Mouse (Mus musculus) neutrophil, adult 5-6 weeks (primary cell): ENCODE data around the gene R3hdm2. TPM values are rescaled to one million over a fixed set of nuclear protein-coding genes. Genes with fewer than 3 reads are reported as not detected.

ENCODE experiments used
- ATAC-seq: fragments of 151-379, 151-347 bp; 2 replicates; pipeline ENCODE4 v1.8.0; 2017; ENCODE audit warnings: mild to moderate bottlenecking, moderate TSS enrichment; ENCODE audit not compliant: insufficient number of reproducible peaks, poor library complexity, low FRiP score, severe bottlenecking; ENCODE audit errors: extremely low read depth
- total RNA-seq: library from RNA; stranded (forward); fragments of 200-1000 nt; gene quantifications from 2 replicates; pipeline ENCODE4 v1.2.3, GENCODE M21; 2017

R3hdm2 gene
- total RNA-seq, 1 experiment from 2014 or later: 67.4 TPM

DNA sequence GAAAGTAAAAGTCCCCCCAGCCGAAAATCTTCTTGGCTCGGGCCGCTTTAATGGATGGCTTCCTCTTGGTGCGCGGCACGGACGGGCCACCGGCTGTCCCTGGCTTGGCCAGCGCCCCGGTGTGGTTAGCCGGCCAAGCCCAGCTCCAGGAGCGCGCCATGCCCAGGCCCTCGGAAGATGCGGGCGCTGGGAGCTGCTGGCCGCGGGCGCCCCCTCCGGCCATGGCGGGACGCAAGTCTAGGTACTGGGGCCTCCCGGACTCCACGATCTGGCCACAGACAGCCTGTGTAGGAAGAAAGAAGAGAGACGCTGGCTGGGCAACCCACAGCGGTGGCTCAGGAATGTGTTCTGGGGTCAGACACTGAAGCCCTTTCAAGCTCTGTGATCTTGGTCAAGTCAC, 146.6 kb downstream of the R3hdm2 start:
- no peak for ATAC-seq

DNA sequence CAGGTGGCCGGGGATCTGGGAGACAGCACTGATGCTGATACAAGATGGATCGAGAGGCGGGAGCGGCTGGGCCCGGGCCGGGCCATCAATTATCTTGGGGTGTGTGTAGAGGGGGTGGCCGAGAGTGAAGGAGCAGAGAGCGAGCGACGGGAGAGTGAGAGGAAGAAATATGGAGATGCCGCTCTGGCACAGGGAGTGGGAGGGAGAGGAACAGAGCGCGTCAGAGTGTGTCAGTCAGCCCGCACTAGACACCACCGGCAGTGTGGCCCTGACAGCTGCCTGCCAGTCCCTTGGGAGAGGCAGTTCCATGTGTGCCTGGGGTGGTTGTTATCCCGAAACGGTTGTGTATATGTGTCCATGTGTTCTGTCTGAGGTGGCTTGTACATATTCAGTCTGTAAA, 147.4 kb downstream of the R3hdm2 start:
- no peak for ATAC-seq

DNA sequence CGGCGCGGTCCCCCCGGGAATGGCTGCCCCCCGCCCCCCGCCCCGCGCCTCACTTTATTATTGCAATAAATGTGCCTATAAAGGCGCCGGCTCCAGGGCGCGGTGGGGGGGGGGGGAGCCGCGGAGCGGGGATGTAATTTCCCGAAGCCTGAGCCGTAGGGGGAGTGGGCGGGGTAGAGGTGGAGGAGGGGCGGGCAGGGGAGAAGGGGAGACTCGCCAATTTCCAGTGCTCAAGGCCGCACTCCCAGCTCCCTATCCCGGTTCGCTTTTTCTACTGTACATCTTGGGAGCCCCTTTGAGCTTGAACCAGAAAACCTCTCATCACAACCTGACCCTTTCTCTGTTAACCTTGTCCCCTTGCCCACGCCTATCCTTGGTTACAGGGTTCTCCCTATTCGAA, 150.8 kb downstream of the R3hdm2 start:
- no peak for ATAC-seq

DNA sequence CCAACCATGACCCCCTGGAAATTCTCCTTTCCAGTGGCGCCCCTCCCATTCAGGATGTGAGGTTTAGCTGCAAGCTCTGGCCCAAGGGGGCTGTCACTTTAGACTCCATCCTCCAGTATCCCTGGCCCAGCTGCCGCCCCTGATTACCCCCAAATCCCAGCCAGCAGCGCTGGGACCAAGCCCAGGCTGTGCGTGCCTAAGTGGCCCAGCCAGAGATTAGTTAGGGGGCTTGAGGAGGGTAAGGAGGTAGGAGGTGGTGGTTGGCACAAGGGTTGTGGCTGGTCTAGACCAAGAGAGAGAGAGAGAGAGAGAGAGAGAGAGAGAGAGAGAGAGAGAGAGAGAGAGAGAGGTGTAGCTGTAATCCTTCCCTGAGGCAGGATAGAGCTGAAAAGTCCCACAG, 151.4 kb downstream of the R3hdm2 start:
- ATAC-seq: no peak

DNA sequence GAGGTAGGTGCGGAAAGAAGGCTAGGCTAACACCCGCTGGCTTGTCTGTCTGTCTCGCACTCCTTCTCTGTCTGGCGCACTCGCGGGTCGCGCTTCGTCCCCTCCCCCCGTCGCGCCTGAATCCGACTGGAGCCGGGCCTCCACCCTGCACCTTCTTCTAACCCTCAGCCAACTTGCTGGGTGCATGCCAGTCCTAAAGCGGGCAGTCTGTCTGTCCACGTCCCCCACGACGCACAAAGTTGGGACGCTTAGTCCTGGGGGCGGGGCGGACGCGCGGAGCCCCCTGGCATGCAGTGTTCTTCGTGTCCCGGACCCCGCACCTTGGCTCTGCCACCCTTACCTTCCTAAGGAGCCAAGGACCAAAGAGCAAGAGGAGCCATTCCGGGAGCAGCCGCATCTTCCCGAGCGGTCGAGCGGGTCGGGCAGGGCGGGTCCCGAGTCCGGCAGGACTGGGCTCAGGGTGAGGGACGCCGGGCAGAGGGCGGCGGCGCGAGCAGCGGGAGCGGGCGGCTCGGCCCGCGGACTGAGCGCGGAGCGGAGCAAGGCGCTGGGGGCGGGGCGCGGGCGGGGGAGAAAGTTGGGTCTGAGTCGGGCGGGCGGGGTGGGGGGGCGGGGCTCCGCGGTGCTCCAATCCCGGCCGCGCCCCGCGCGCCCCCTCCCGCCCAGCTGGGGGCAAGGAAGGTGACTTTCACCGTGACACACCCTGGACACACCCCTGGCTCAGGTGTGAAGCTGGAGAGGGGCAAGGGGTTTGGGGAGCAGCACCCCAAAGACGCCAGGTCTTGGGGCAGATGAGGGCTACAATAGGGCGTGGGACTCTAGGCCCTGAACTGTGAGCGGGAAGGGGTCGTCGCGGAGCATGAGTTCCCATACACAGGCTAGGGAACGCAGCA, 154.2 kb downstream of the R3hdm2 start, which contains the start of gene Nxph4:
TSS of gene Nxph4 (minus strand) at position 524 of the 893 bp plus-strand sequence.
- no peak for ATAC-seq

DNA sequence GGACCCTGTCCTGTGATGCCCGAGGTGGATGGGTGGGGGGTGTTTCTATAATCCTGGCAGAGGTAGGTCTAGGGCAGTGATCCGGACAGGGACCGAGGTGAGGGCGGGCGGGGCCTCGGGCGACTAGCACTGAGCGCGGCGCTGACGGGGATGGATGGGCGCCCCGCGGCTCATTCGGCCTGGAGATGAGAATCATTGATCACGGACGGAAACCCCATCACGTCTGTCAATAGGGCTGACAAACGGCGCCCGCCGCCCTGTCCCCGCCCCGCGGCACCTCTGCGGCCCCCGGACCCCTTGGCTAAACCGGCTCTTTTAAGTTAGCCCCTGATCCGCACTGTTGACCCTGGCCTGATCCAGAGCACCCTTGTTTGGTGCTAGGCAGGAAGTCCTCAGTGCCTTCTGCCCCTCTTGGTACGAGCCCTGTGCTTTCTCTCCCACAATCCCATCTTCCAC, 154.8 kb downstream of the R3hdm2 start:
- ATAC-seq: no peak

DNA sequence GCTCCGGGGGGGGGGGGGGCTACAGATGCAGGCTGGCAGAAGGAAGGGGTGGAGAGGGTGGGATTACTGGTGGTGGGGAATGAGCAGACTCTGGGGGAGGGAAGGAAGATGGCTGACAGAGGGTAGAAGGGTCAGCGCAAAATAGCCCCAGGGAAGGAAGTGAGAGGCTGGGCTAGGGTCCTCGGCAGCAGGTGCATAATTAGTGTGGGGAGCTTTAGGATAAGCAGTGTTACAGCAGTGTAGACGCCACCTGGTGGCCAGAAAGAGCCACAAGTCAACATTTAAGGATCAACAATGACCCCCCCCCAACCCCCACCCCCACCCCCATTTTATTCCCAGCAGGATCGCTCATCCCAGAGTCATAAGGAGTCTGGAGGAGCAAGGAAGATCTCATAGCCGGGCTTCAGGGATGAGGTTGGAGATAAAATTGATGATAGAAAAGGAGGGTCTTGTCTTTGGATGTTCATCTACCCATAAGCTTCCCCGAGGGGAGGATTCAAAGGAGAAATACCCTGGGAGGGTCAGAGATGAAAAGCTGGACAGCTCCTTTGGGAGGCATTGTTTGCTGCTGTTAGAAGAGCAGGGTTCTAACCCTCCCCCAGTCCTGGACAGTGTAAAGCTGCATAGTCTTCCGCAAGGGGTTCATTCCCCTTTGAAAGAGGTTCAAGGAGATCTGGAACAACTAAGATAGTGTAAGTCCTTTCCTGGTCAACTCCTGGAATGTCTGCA, 156.6 kb downstream of the R3hdm2 start:
- no peak for ATAC-seq

DNA sequence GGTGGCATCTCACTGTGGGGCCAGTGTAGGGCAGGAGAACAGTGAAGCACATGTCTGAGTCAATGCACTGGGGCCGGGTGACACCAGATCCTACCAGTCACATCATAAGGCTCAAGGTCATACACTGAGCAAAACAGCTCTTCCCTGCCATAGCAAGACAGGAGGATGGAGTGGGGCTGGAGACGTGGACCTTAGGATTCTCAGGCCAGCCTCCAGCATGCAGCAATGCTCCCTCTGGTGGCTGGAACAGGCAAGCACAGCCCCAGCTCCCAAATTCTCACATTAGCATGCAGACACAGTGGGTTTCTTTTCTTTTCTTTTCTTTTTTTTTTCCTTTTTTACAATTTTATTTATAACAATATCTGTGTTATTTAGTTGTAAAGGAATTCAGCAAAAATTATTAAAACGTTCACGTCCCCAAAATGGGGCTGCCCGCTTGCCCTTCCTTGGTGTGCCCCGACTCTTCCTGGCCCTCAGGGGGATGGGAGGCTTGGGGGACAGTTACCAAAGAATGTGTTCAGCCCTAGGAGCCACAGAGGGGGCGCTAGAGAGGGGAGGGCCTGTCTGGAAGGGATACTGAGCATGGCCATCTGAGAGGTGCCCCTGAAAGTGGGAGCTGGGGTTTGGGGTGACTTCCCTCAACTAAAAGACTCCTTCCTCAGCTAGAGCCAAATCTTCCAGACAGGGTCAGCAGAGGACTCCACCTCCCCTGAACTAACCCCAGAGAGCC, 157.9 kb downstream of the R3hdm2 start:
- peak; percentile 42 for ATAC-seq

DNA sequence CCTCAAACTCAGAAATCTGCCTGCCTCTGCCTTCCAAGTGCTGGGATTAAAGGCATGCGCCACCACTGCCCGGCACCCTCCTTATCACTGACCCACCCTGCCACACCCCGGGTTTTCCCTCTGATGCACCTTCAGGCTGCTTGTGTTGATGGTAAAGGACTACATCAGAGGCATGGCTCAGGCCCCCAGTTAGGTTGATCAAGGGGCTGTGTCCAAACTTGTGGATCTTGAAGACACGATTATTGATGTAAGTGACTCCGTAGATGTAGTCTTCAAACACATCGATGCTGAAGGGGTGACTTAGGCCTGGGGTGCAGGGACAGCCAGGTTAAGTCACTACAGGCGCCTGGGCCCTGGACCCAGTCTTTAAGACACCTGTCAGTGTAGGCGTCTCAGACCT, 161.4 kb downstream of the R3hdm2 start:
- ATAC-seq: no peak

DNA sequence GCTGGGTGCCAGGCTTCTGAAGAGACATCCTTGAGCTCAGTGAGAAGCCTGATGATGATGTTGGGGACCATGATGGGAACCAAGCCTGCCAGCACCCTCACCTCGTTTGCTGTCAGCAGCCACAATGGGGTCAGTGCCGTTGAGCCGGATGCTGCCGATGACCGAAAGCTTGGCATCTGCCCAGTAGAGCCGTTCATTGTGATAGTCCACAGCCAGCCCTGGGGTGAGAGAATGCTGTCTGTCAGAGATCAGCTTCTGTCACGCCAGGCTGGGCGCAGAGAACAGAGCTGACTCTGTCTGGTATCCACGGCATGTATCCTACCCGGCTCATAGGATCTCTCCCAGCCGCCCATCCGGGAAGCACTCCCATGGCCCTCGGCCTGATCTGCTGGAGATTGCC, 162.0 kb downstream of the R3hdm2 start:
- ATAC-seq: no peak

DNA sequence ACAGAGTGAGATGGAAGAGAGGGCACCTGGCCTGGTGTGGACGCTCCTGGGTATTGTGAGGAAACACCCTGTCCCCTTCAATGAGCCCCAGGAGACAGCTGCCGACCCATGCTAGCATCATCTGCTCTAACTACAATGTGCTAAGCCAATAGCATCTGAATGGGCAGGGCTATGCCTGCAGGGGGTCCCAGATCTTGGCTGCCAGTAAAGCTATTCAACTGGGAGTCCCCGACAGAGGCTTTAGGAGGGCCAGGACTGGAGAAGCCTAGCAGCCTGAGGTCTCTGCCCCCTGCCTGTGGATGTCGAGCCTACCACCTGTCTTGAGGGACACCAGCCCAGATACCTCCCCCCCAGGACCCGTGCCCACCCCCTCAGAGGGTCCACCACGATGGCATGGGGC, 162.6 kb downstream of the R3hdm2 start:
- ATAC-seq: no peak

DNA sequence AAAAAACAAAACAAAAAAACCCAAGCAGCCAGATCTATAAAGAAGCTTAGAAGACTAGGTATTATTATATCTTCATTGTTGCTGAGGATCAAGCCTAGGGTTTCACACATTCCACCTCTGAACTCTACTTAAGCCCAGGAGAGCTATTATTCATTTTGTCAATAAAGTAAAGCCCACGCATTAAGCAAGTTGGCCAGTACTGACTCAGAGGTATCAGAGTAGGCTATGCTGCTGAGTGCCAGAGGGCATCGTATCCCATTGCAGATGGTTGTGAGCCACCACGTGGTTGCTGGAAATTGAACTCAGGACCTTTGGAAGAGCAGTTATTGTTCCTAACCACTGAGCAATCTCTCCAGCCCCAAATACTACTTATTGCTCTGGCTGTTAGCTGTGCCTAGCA, 163.8 kb downstream of the R3hdm2 start:
- ATAC-seq: no peak

DNA sequence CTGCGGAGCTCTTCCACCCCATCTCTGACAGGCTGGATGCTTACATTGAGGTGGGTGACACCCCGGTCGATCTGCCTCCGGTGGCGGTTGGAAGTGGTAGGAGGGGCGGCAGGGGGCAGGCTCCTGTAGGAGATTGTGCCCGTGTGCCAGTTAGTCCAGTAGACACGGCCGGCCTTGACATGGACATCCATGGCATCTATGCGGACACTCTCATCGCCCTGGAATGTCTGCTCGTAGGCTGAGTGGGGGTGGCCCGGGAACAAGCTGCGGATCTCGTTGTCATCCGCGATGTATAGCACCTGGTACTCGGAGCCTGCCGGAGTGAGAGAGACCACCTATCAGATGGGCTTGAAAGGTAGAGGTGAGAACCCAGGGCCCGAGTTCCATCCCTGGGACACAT, 164.2 kb downstream of the R3hdm2 start:
- ATAC-seq: no peak

DNA sequence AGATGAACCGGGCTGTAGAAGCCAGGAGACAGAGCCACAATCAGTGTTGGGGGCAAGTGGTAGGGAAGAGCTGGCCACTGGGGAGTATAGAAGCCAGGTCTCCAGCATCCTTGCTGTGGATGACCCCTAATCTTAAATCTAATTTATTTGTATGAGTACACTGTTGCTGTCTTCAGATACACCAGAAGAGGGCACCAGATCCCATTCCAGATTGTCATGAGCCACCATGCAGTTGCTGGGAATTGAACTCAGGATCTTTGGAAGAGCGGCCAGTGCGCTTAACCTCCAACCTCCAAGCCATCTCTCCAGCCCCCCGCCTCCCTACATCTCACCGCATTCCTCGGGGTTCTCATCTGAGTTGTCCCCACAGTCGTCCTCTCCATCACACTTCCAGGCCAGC, 166.4 kb downstream of the R3hdm2 start:
- no peak for ATAC-seq

DNA sequence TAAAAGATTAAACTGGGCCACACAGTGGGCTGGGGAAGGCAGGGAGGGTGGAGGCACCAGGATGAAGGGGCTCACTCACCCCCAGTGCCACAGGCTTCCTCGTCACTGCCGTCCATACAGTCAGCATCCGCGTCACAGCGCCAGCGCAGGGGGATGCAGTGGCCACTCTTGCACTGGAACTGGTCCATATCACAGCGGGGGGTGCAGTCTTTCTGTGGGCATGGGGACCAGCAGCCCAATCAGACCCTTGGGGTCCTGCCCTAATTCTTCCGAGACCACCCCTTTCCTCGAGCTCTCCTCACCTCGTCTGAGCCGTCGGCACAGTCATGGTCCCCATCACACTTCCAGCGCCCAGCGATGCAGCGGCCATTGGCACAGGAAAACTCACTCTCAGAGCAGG, 168.1 kb downstream of the R3hdm2 start:
- no peak for ATAC-seq

Other genes starting within 250 kb of the R3hdm2 start
- 246 and 273 TPM in 2 replicates for gene B4galnt1, start 215.1 kb upstream of the R3hdm2 start, total RNA-seq
- 2.5 and 3.0 TPM in 2 replicates for gene Slc26a10, start 199.7 kb upstream of the R3hdm2 start, total RNA-seq
- gene Arhgef25, start 190.2 kb upstream of the R3hdm2 start, total RNA-seq: not detected in 2 replicates
- 9.0 and 11.5 TPM in 2 replicates for gene Dtx3, start 184.6 kb upstream of the R3hdm2 start, total RNA-seq
- gene Pip4k2c, start 168.7 kb upstream of the R3hdm2 start, total RNA-seq: 36.5 and 37.1 TPM in 2 replicates
- gene Kif5a, start 117.0 kb upstream of the R3hdm2 start, total RNA-seq: not detected in 2 replicates
- 89.5 and 94.5 TPM in 2 replicates for gene Dctn2, start 114.0 kb upstream of the R3hdm2 start, total RNA-seq
- 19.9 and 27.8 TPM in 2 replicates for gene Mbd6, start 91.3 kb upstream of the R3hdm2 start, total RNA-seq
- gene Mars, start 68.5 kb upstream of the R3hdm2 start, total RNA-seq: 57.0 and 63.3 TPM in 2 replicates
- 146 and 150 TPM in 2 replicates for gene Arhgap9, start 58.4 kb upstream of the R3hdm2 start, total RNA-seq
- not detected in 2 replicates for gene Gli1, start 38.4 kb upstream of the R3hdm2 start, total RNA-seq
- gene Inhbe, start 25.9 kb upstream of the R3hdm2 start, total RNA-seq: 0.12 TPM in 1 of 2 replicates, not detected in the other
- gene Inhbc, start 9.9 kb upstream of the R3hdm2 start, total RNA-seq: not detected in 2 replicates
- 6.0 and 9.8 TPM in 2 replicates for gene Stac3, start 121.4 kb downstream of the R3hdm2 start, total RNA-seq
- gene Ndufa4l2, start 134.6 kb downstream of the R3hdm2 start, total RNA-seq: not detected in 2 replicates
- 22.8 and 25.0 TPM in 2 replicates for gene Shmt2, start 142.1 kb downstream of the R3hdm2 start, total RNA-seq
- gene Nxph4, start 154.2 kb downstream of the R3hdm2 start, total RNA-seq: not detected in 2 replicates
- gene Lrp1, start 240.8 kb downstream of the R3hdm2 start, total RNA-seq: 6.3 and 15.1 TPM in 2 replicates